Mouse (Mus musculus) hindbrain, postnatal 0 days (tissue): ENCODE results near the gene Adgb. TPM values are rescaled to one million over a fixed set of nuclear protein-coding genes. Genes with fewer than 3 reads are reported as not detected.

Source experiments
- ATAC-seq: fragments of 200-750 bp; cut with Nextera tagmentation; 2 replicates; pipeline ENCODE4 v1.8.0; 2017; ENCODE audit warnings: mild to moderate bottlenecking, moderate TSS enrichment, moderate library complexity
- DNase-seq: peaks from one replicate; pipeline ENCODE4 v3.0.0-alpha.2; 2015; ENCODE audit warnings: low spot score
- H3K27ac ChIP-seq: fragments of 300-500 bp; sonication (generic); 2 replicates; pipeline ENCODE4 v1.5.1; 2014; ENCODE audit warnings: mild to moderate bottlenecking
- H3K27me3 ChIP-seq: fragments of 300-500 bp; sonication (generic); 2 replicates; pipeline ENCODE4 v1.6.1; 2014; ENCODE audit warnings: low read length, mixed read lengths; ENCODE audit not compliant: insufficient read depth
- H3K36me3 ChIP-seq: fragments of 300-500 bp; sonication (generic); 2 replicates; pipeline ENCODE4 v1.6.1; 2014; ENCODE audit warnings: low read length, mixed read lengths; ENCODE audit not compliant: insufficient read depth
- H3K4me1 ChIP-seq: fragments of 300-500 bp; sonication (generic); 2 replicates; pipeline ENCODE4 v1.6.1; 2014; ENCODE audit warnings: antibody characterized with exemption, low read length, mixed read lengths; ENCODE audit not compliant: insufficient read depth
- H3K4me2 ChIP-seq: fragments of 300-500 bp; sonication (generic); 2 replicates; pipeline ENCODE4 v1.6.1; 2014; ENCODE audit warnings: low read depth, mild to moderate bottlenecking, low read length, moderate library complexity, mixed read lengths
- H3K4me3 ChIP-seq: fragments of 300-500 bp; sonication (generic); 2 replicates; pipeline ENCODE4 v1.5.1; 2014; ENCODE audit warnings: low read length
- H3K9ac ChIP-seq: fragments of 300-500 bp; sonication (generic); replicated peaks from 2 replicates; pipeline ENCODE4 v1.6.1; 2014; ENCODE audit warnings: mild to moderate bottlenecking, low read length, moderate library complexity, mixed read lengths
- H3K9me3 ChIP-seq: fragments of 300-500 bp; sonication (generic); 2 replicates; pipeline ENCODE4 v1.6.1; 2016; ENCODE audit warnings: low read length, mixed read lengths
- CTCF ChIP-seq: IDR thresholded peaks from 2 replicates; pipeline ENCODE4 v1.5.1; 2016; ENCODE audit warnings: antibody characterized with exemption, control low read depth, low read depth
- WGBS: fragments of 180-500 bp; shearing (Covaris S2); extraction: QIAGEN DNeasy Blood & Tissue Kit; methylation state at CpG from one replicate; pipeline ENCODE4 v1.1.7; 2014; 5-methylcytosine and 5-hydroxymethylcytosine counted together
- polyA plus RNA-seq: library from polyadenylated mRNA; unstranded; fragments of >200 nt; fragmentation: Nextera tagmentation; extraction: Ambion mirVana; gene quantifications from 2 replicates; pipeline ENCODE4 v1.2.1, GENCODE M21; 2015
- total RNA-seq: library from RNA; depleted of rRNA; stranded (reverse); fragments of >200 nt; gene quantifications from 2 replicates; pipeline ENCODE4 v1.2.3, GENCODE M21; 2014

The Adgb gene
- total and polyA plus RNA-seq, 2 experiments from 2014 or later, result 0.29 to 0.63 TPM

DNA sequence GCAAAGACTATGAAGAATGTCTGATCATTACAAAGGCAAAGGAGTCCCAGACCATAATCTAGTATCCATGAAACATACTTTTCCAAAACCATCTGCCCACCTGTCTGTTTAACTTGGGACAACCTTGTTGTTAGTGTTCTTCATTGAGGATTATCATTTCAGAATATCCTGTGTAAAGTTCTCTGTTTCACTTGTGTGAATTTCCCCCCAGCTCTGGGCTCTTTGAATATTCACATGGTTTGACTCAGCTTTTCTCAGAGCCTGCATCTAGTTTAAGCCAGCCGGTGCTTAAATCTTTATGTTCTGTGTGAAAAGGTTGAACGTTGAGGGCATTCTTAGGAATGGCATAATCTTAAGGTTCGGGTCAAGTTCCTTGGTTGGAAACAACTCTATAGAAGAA, 154.0 kb downstream of the Adgb start:
- Histone ChIP-seq H3K4me3 (no peak overlapping the region), H3K4me2 (no peak overlapping the region), H3K9me3 (no peaks in the 10 kb centered on the region), H3K4me1 (no peaks in the 10 kb centered on the region), H3K27me3 (no peaks in the 10 kb centered on the region), H3K9ac (no peak overlapping the region), H3K27ac (no peak overlapping the region), H3K36me3 (no peaks in the 10 kb centered on the region)
- 84% methylated on average over 3 of the region's 3 CpGs for WGBS
- no peak for TF ChIP-seq CTCF
- DNase-seq (no peak), ATAC-seq (no peak)

DNA sequence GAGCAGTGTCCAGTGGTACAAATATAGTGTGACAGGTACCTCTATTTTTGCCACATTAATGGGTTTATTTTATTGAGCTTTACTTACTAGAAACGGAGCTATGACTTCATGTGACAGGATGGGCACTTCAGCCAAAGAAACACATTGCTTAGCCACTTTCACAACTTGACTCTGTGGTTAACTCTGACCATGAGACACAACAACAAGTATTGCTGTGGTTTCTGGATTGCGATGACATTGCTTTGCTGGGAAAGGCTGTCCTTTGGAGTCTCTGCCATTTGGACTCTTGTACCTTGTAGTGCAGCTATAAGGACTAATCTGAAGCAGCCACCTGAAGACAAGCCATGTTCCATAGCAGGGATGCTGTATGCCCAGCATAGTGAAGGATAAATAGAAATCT, 156.5 kb downstream of the Adgb start:
- Histone ChIP-seq H3K4me2 (no peak overlapping the region), H3K4me1 (no peaks in the 10 kb centered on the region), H3K9ac (no peak overlapping the region), H3K4me3 (no peak overlapping the region), H3K27ac (no peak overlapping the region), H3K36me3 (no peaks in the 10 kb centered on the region), H3K9me3 (no peaks in the 10 kb centered on the region), H3K27me3 (no peaks in the 10 kb centered on the region)
- no peak for DNase-seq
- TF ChIP-seq CTCF, result no peak
- ATAC-seq, result no peak
- 89% methylated on average over 2 of the region's 2 CpGs for WGBS

DNA sequence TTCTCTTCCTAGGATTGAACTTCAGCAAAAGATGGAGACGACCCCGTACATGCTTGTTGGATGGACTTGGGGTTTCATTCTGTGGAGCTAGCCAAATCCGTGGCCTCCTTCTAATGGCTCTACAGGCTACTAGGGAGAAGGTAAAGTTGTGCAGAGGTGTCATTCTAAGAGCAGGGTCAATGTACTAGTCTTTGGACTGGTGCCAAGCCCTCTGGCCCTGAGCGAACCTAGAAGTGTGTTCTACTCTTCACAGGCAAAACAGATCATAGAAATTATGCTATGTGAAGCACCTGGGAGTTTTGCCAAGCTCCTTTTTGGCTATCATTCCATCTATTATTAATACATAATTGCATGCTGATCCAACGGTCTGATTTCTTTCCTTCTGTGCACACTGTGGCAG, 157.6 kb downstream of the Adgb start:
- 70% methylated on average over 5 of the region's 5 CpGs for WGBS
- TF ChIP-seq CTCF, result no peak
- DNase-seq (no peak), ATAC-seq (no peak)
- H3K36me3 ChIP-seq, result no peaks in the 10 kb centered on the region
- no peak overlapping the region for H3K4me2 ChIP-seq
- H3K4me3 ChIP-seq, result no peak overlapping the region
- no peaks in the 10 kb centered on the region for H3K4me1 ChIP-seq
- H3K9me3 ChIP-seq, result no peaks in the 10 kb centered on the region
- H3K27me3 ChIP-seq, result no peaks in the 10 kb centered on the region
- H3K9ac ChIP-seq, result no peak overlapping the region
- H3K27ac ChIP-seq, result no peak overlapping the region

DNA sequence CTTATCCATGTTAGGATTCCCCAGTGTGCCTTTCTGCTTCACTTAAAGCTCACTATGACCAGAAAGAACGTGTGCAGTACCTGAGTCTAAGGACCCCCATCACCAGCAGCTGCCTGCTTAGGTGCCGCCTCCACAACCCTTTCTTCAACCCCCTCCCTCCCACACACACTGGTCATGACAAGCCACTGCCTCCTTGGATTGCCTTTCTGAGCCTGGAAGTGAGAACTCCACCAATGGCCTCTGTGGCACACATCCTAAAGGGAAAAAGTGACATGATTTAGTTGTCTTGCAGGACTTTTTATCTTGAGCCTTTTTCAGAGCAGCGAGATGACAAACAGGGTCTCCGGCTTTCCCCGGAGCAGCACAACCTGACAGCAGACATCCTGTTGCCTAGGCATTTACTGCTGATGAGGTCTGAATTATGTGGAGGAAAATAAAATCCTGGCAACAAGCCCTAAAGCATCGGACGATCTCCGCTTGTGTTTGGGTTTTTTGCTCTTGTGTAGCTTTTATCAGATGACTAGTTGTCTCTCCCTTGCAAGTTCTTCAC, 162.2 kb downstream of the Adgb start:
- no peaks in the 10 kb centered on the region for H3K4me1 ChIP-seq
- no peak overlapping the region for H3K9ac ChIP-seq
- H3K36me3 ChIP-seq, result no peaks in the 10 kb centered on the region
- no peaks in the 10 kb centered on the region for H3K9me3 ChIP-seq
- no peak overlapping the region for H3K4me3 ChIP-seq
- no peak for TF ChIP-seq CTCF
- no peaks in the 10 kb centered on the region for H3K27me3 ChIP-seq
- no peak for ATAC-seq
- no peak for DNase-seq
- 55% methylated on average over 8 of the region's 8 CpGs for WGBS
- no peak overlapping the region for H3K4me2 ChIP-seq
- no peak overlapping the region for H3K27ac ChIP-seq

DNA sequence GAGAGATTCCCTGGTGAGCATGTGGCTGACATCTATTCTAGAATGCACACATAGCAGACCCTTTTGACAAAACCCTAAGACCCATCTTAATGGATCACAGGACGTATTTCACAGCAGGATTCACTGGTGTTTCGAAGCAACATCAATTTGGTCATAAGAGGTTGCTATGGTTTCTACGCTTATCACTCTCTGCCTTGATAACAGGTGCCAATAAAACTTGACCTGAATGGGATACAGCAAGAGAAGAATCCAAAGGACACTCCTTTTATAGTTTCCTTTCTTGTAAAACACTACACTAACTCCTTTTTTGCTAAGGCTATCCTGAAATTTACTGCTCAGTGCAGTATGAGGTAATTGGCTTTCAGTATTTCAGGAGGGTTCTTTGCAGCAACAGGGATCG, 163.1 kb downstream of the Adgb start:
- DNase-seq (no peak), ATAC-seq (no peak)
- no peak overlapping the region for H3K27ac ChIP-seq
- no peak overlapping the region for H3K4me2 ChIP-seq
- H3K4me1 ChIP-seq, result no peaks in the 10 kb centered on the region
- WGBS, result 70% methylated on average over 4 of the region's 4 CpGs
- no peaks in the 10 kb centered on the region for H3K9me3 ChIP-seq
- H3K36me3 ChIP-seq, result no peaks in the 10 kb centered on the region
- H3K4me3 ChIP-seq, result no peak overlapping the region
- no peak for TF ChIP-seq CTCF
- no peaks in the 10 kb centered on the region for H3K27me3 ChIP-seq
- no peak overlapping the region for H3K9ac ChIP-seq

DNA sequence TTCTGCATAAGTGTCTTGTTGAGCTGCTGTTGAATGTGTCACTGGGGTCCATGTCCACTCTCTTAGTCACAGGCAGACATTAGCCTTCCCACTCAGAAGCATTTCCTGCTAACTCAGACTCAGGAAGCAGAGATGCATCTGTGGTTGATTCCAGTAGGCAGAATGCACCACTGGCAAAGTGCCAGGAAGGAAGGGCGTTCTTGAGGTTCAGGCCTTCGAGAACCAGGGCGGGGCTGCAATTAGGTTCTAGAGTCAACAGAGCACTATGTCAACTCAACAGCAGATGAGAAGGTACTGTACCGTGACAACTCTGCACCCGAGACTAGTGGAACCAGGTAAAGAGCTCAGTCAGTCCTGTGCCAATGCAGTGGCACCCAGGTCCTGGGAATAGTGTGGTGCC, 164.7 kb downstream of the Adgb start:
- Histone ChIP-seq H3K36me3 (no peaks in the 10 kb centered on the region), H3K9ac (no peak overlapping the region), H3K9me3 (no peaks in the 10 kb centered on the region), H3K4me2 (no peak overlapping the region), H3K27me3 (no peaks in the 10 kb centered on the region), H3K4me3 (no peak overlapping the region), H3K27ac (no peak overlapping the region), H3K4me1 (no peaks in the 10 kb centered on the region)
- no peak for DNase-seq
- WGBS, result 86% methylated on average over 5 of the region's 5 CpGs
- no peak for TF ChIP-seq CTCF
- ATAC-seq, result no peak

DNA sequence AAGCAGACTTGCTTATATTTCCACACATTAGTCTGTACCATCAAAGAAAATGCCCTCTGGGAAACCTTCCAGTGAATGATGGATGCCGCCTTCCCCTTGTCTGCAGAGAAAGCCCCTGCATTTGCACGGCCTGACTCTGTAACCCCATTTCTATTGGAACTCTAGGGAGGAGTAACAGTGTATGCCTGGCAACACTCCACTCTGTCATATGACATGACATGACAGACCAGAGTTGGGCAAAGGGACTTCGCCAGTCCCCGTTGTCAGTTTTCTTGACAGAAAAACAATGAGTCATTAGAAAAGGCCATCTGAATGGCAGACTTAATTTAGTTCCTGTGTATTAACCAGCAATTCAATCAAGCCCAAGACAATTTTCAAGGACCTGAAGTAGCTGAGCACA, 167.8 kb downstream of the Adgb start:
- ATAC-seq, result no peak
- no peak for TF ChIP-seq CTCF
- Histone ChIP-seq H3K27ac (no peak overlapping the region), H3K9ac (no peak overlapping the region), H3K36me3 (no peaks in the 10 kb centered on the region), H3K4me2 (no peak overlapping the region), H3K4me3 (no peak overlapping the region), H3K9me3 (no peaks in the 10 kb centered on the region), H3K4me1 (no peaks in the 10 kb centered on the region), H3K27me3 (no peaks in the 10 kb centered on the region)
- DNase-seq, result no peak
- 40% methylated on average over 4 of the region's 4 CpGs for WGBS
